Mouse (Mus musculus): ENCODE results near the gene Cdh4. TPM values are rescaled to one million over a fixed set of nuclear protein-coding genes. Genes with fewer than 3 reads are reported as not detected.

The Cdh4 gene
- polyA plus RNA-seq, 1 experiment from 2014 or later, result 3.0 TPM

DNA sequence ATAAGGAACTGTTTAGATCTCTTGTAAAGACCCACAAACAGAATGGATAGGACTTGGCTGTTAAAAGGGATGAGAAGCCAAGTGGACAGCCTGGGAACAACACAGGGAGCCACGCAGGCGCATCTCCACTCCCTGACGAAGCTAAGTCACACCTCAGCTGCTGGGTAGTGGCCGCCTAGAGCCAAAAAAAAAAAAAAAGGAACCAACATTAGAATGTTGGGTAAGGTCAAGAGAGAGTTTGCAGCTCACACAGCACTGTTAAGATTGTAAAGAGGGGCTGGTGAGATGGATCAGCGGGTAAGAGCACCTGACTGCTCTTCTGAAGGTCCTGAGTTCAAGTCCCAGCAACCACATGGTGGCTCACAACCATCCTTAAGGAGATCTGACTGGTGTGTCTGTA lies 506.6 kb downstream of the Cdh4 start:
- WGBS, result 83% methylated on average over 5 of the region's 5 CpGs
- no peak for TF ChIP-seq CTCF (IDR thresholded peaks at IDR 0.05; ENCODE audit: low read depth)

More for the DNA sequence above, 506.6 kb downstream of the Cdh4 start:
- no peak overlapping the region for H3K9ac ChIP-seq (ENCODE audit: low read depth, low read length)
- 0 out of 2 replicates have a peak, but pooled peaks cover 9% of the 10 kb centered on the region for H3K4me1 ChIP-seq (replicated peaks; ENCODE audit: control insufficient read depth, insufficient read depth, low read length)
- ATAC-seq, result no peak
- no peaks in the 10 kb centered on the region for H3K9me3 ChIP-seq (ENCODE audit: control insufficient read depth)
- H3K4me2 ChIP-seq (replicated peaks; ENCODE audit: low read depth), result no peak overlapping the region
- no peaks in the 10 kb centered on the region for H3K36me3 ChIP-seq (ENCODE audit: control insufficient read depth, insufficient read depth)
- H3K27ac ChIP-seq (ENCODE audit: low read depth, low read length), result no peak overlapping the region
- no peaks in the 10 kb centered on the region for H3K27me3 ChIP-seq (replicated peaks; ENCODE audit: control insufficient read depth, insufficient read depth, low read length)
- H3K4me3 ChIP-seq (ENCODE audit: low read depth, low read length), result no peak overlapping the region

All from intestine, postnatal 0 days (tissue).